Mouse (Mus musculus): ENCODE measurements at regions not wholly inside any gene's neighbourhood (a gene's known extent, or its start where the extent isn't known, plus 50 kb on each side); places are given as distances from the start of the nearest gene placed in this dataset.

- Histone ChIP-seq H3K36me3 (ENCODE audit: control insufficient read depth, insufficient read depth) (no peaks in the 10 kb centered on the region), H3K27me3 (ENCODE audit: control insufficient read depth, insufficient read depth, insufficient read length) (no peaks in the 10 kb centered on the region), H3K4me3 (no peak overlapping the region), H3K79me2 (ENCODE audit: control insufficient read depth, insufficient read depth) (no peaks in the 10 kb centered on the region), H3ac (ENCODE audit: control insufficient read depth, insufficient read length) (no peak overlapping the region), H3K4me2 (ENCODE audit: low read depth) (no peak overlapping the region)
- TF ChIP-seq MYOD1 (IDR thresholded peaks at IDR 0.05; ENCODE audit: control insufficient read depth in 1 of 3, insufficient read length in 2 of 3, low read depth in 2 of 3) (no peak), POLR2AphosphoS2 (IDR thresholded peaks at IDR 0.05; ENCODE audit: insufficient read length, low read depth) (no peak), MYOG (IDR thresholded peaks at IDR 0.05; ENCODE audit: control insufficient read depth in 1 of 3, insufficient read depth in 1 of 3, insufficient read length in 2 of 3, low read depth in 2 of 3) (no peak)
Measured at GRCm38 (mm10) chr13:25925685-25926084, 655.4 kb upstream of the Nrsn1 start.

GRCm38 (mm10) chr13:25899871-25900270 is 629.6 kb upstream of the Nrsn1 start:
- H3K36me3 ChIP-seq (ENCODE audit: control insufficient read depth, insufficient read depth): no peaks in the 10 kb centered on the region
- H3K27me3 ChIP-seq (ENCODE audit: control insufficient read depth, insufficient read depth, insufficient read length): no peaks in the 10 kb centered on the region
- no peak overlapping the region for H3K4me2 ChIP-seq (ENCODE audit: low read depth)
- H3ac ChIP-seq (ENCODE audit: control insufficient read depth, insufficient read length): no peak overlapping the region
- no peaks in the 10 kb centered on the region for H3K79me2 ChIP-seq (ENCODE audit: control insufficient read depth, insufficient read depth)
- no peak overlapping the region for H3K4me3 ChIP-seq
- TF ChIP-seq POLR2A (IDR thresholded peaks at IDR 0.05; ENCODE audit: insufficient read length, low read depth): no peak
- TF ChIP-seq MYOG (IDR thresholded peaks at IDR 0.05; ENCODE audit: control insufficient read depth in 1 of 3, insufficient read depth in 1 of 3, insufficient read length in 2 of 3, low read depth in 2 of 3): no peak
- no peak for TF ChIP-seq E2F4 (IDR thresholded peaks at IDR 0.05; ENCODE audit: insufficient read depth)
- no peak for TF ChIP-seq POLR2AphosphoS2 (IDR thresholded peaks at IDR 0.05; ENCODE audit: insufficient read length, low read depth)

- H3K27me3 ChIP-seq (ENCODE audit: control insufficient read depth, insufficient read depth, insufficient read length): no peaks in the 10 kb centered on the region
- H3ac ChIP-seq (ENCODE audit: control insufficient read depth, insufficient read length): no peak overlapping the region
- H3K4me2 ChIP-seq (ENCODE audit: low read depth): no peak overlapping the region
- no peaks in the 10 kb centered on the region for H3K36me3 ChIP-seq (ENCODE audit: control insufficient read depth, insufficient read depth)
- H3K4me3 ChIP-seq: no peak overlapping the region
- TF ChIP-seq MAX (IDR thresholded peaks at IDR 0.05; ENCODE audit: low read depth) (no peak), REST (IDR thresholded peaks at IDR 0.05; ENCODE audit: insufficient read depth, insufficient read length) (no peak), TCF3 (IDR thresholded peaks at IDR 0.05; ENCODE audit: insufficient read length, low read depth) (no peak), E2F4 (IDR thresholded peaks at IDR 0.05; ENCODE audit: insufficient read depth) (no peak), POLR2AphosphoS2 (IDR thresholded peaks at IDR 0.05; ENCODE audit: insufficient read length, low read depth) (no peak), MYOG (IDR thresholded peaks at IDR 0.05; ENCODE audit: control insufficient read depth in 1 of 3, insufficient read depth in 1 of 3, insufficient read length in 2 of 3, low read depth in 2 of 3) (no peak), POLR2A (IDR thresholded peaks at IDR 0.05; ENCODE audit: insufficient read length, low read depth) (no peak), SRF (IDR thresholded peaks at IDR 0.05; ENCODE audit: control insufficient read depth, insufficient read length, low read depth) (no peak), MYOD1 (IDR thresholded peaks at IDR 0.05; ENCODE audit: control insufficient read depth in 1 of 3, insufficient read length in 2 of 3, low read depth in 2 of 3) (no peak), CEBPB (IDR thresholded peaks at IDR 0.05; ENCODE audit: insufficient read depth, poor library complexity, severe bottlenecking) (no peak), TCF12 (IDR thresholded peaks at IDR 0.05; ENCODE audit: insufficient read depth, poor library complexity, severe bottlenecking) (no peak), USF1 (IDR thresholded peaks at IDR 0.05; ENCODE audit: low read depth) (no peak)
- H3K79me2 ChIP-seq (ENCODE audit: control insufficient read depth, insufficient read depth): no peaks in the 10 kb centered on the region
Measured at GRCm38 (mm10) chr13:25893150-25893549, 622.8 kb upstream of the Nrsn1 start.

GRCm38 (mm10) chr13:25882818-25883217 is 612.5 kb upstream of the Nrsn1 start:
- H3K4me3 ChIP-seq: no peak overlapping the region
- no peaks in the 10 kb centered on the region for H3K27me3 ChIP-seq (ENCODE audit: control insufficient read depth, insufficient read depth, insufficient read length)
- no peaks in the 10 kb centered on the region for H3K36me3 ChIP-seq (ENCODE audit: control insufficient read depth, insufficient read depth)
- H3ac ChIP-seq (ENCODE audit: control insufficient read depth, insufficient read length): no peak overlapping the region
- TF ChIP-seq POLR2A (IDR thresholded peaks at IDR 0.05; ENCODE audit: insufficient read length, low read depth) (no peak), CEBPB (IDR thresholded peaks at IDR 0.05; ENCODE audit: insufficient read depth, poor library complexity, severe bottlenecking) (no peak), MYOD1 (IDR thresholded peaks at IDR 0.05; ENCODE audit: control insufficient read depth in 1 of 3, insufficient read length in 2 of 3, low read depth in 2 of 3) (no peak), SRF (IDR thresholded peaks at IDR 0.05; ENCODE audit: control insufficient read depth, insufficient read length, low read depth) (no peak), MAX (IDR thresholded peaks at IDR 0.05; ENCODE audit: low read depth) (no peak), E2F4 (IDR thresholded peaks at IDR 0.05; ENCODE audit: insufficient read depth) (no peak), MYOG (IDR thresholded peaks at IDR 0.05; ENCODE audit: control insufficient read depth in 1 of 3, insufficient read depth in 1 of 3, insufficient read length in 2 of 3, low read depth in 2 of 3) (no peak), USF1 (IDR thresholded peaks at IDR 0.05; ENCODE audit: low read depth) (no peak), TCF3 (IDR thresholded peaks at IDR 0.05; ENCODE audit: insufficient read length, low read depth) (no peak), TCF12 (IDR thresholded peaks at IDR 0.05; ENCODE audit: insufficient read depth, poor library complexity, severe bottlenecking) (no peak), REST (IDR thresholded peaks at IDR 0.05; ENCODE audit: insufficient read depth, insufficient read length) (no peak), POLR2AphosphoS2 (IDR thresholded peaks at IDR 0.05; ENCODE audit: insufficient read length, low read depth) (no peak)
- H3K79me2 ChIP-seq (ENCODE audit: control insufficient read depth, insufficient read depth): no peaks in the 10 kb centered on the region
- no peak overlapping the region for H3K4me2 ChIP-seq (ENCODE audit: low read depth)

- H3ac ChIP-seq (ENCODE audit: control insufficient read depth, insufficient read length): no peak overlapping the region
- no peak overlapping the region for H3K4me2 ChIP-seq (ENCODE audit: low read depth)
- TF ChIP-seq MAX (IDR thresholded peaks at IDR 0.05; ENCODE audit: low read depth): no peak
- H3K27me3 ChIP-seq (ENCODE audit: control insufficient read depth, insufficient read depth, insufficient read length): no peaks in the 10 kb centered on the region
- H3K4me3 ChIP-seq: no peak overlapping the region
- H3K36me3 ChIP-seq (ENCODE audit: control insufficient read depth, insufficient read depth): no peaks in the 10 kb centered on the region
- H3K79me2 ChIP-seq (ENCODE audit: control insufficient read depth, insufficient read depth): no peaks in the 10 kb centered on the region
Measured at GRCm38 (mm10) chr13:25868923-25869322, 598.6 kb upstream of the Nrsn1 start.

Measured in myocyte (in vitro differentiated cells).